Mouse (Mus musculus) heart, embryonic 10.5 days (tissue): ENCODE data around the gene Gja1. TPM values are rescaled to one million over a fixed set of nuclear protein-coding genes. Genes with fewer than 3 reads are reported as not detected.

Source experiments
- DNase-seq: peaks from one replicate; pipeline ENCODE4 v3.0.0-alpha.2; 2017; ENCODE audit warnings: low spot score
- H3K27ac ChIP-seq: fragments of 300-500 bp; sonication (generic); 2 replicates; pipeline ENCODE4 v1.5.1; 2016; ENCODE audit warnings: mild to moderate bottlenecking
- H3K27me3 ChIP-seq: fragments of 300-500 bp; sonication (generic); 2 replicates; pipeline ENCODE4 v1.6.1; 2016; ENCODE audit warnings: mild to moderate bottlenecking; ENCODE audit not compliant: poor library complexity, insufficient read depth, severe bottlenecking
- H3K36me3 ChIP-seq: fragments of 300-500 bp; sonication (generic); 2 replicates; pipeline ENCODE4 v1.6.1; 2016; ENCODE audit warnings: mild to moderate bottlenecking, moderate library complexity
- H3K4me1 ChIP-seq: fragments of 300-500 bp; sonication (generic); 2 replicates; pipeline ENCODE4 v1.6.1; 2016; ENCODE audit warnings: mild to moderate bottlenecking
- H3K4me3 ChIP-seq: fragments of 300-500 bp; sonication (generic); 2 replicates; pipeline ENCODE4 v1.5.1; 2016; ENCODE audit warnings: mild to moderate bottlenecking, moderate library complexity
- H3K9me3 ChIP-seq: fragments of 300-500 bp; sonication (generic); 2 replicates; pipeline ENCODE4 v1.6.1; 2016; ENCODE audit warnings: mild to moderate bottlenecking, moderate library complexity
- WGBS: fragments of 180-500 bp; shearing (Covaris S2); methylation state at CpG from one replicate; pipeline ENCODE4 v1.1.7; 2016; 5-methylcytosine and 5-hydroxymethylcytosine counted together
- polyA plus RNA-seq: library from polyadenylated mRNA; unstranded; fragments of >200 nt; fragmentation: Nextera tagmentation; extraction: Ambion mirVana; gene quantifications from 2 replicates; pipeline ENCODE4 v1.2.1, GENCODE M21; 2016

Gja1 gene
- 141 and 251 TPM in 2 replicates for polyA plus RNA-seq

DNA sequence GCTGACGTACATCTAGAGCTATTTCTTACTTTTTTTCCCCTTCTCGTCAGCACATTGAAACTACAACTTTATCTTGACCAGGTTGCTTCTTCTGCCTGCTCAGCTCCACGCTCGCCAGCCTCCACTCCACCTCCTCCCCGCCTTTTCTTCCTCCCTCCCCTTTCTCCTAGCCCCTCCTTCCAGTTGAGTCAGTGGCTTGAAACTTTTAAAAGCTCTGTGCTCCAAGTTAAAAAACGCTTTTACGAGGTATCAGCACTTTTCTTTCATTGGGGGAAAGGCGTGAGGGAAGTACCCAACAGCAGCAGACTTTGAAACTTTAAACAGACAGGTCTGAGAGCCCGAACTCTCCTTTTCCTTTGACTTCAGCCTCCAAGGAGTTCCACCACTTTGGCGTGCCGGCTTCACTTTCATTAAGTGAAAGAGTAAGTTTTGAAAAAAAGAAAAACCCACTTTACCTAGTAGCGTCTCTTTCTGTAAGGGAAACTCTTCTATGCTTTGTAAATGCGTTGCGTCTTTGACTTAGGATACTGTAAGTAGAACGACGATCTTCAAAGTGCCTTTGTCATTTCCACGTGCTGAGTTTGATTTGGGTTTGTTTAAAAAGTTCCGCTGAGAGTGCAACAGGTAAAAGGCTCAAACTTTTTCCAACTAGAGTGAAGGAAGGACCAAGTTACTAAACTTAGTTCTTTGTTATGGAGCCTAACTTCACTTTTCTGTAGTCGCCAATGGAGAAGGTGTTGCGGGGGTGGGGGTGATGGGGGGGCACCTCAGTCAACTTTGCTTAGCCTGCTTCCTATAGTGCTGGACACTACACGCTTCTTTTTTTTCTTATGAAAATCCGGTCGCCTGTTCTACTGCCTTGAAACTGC lies at the start of gene Gja1:
TSS of gene Gja1 (plus strand) at position 234 of the 869 bp plus-strand sequence.
- no peaks in the 10 kb centered on the region for H3K9me3 ChIP-seq
- H3K36me3 ChIP-seq: 0 out of 2 replicates have a peak, but pooled peaks cover 2% of the 10 kb centered on the region
- no peaks in the 10 kb centered on the region for H3K27me3 ChIP-seq
- DNase-seq: peak; percentile 83
- WGBS: under 1% methylated on average over 23 of the region's 23 CpGs
- peak within 1 kb of the TSS; percentile 95 for H3K27ac ChIP-seq
- H3K4me3 ChIP-seq: peak within 1 kb of the TSS; percentile 81
- H3K4me1 ChIP-seq: peaks cover 15% of the 10 kb centered on the region

DNA sequence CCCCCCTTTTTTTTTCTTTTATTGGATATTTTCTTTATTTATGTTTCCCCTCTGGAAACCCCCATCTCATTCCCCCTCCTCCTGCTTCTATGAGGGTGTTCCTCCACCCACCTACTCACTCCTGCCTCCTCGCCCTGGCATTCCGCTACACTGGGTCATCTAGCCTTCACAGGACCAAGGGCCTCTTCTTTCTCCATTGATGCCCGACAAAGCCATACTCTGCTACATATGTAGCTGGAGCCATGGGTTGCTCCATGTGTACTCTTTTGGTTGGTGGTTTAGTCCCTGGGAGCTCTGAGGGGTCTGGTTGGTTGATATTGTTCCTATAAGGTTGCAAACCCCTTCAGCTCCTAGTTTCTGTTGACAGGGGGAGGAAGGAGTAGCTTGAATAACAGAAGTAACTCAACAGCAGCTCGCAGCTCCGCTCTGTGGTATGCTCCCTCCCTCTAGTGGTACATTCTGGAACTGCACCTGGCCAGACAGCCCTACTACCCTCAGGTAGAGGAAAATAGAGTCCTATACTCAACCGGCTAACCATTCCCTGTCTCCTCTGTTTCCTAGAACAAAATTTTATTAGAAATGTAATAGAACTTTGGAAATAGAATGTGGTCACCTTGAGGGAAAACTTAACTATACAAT lies 38.2 kb upstream of the Gja1 start:
- no peaks in the 10 kb centered on the region for H3K36me3 ChIP-seq
- 49% methylated on average over 6 of the region's 6 CpGs for WGBS
- H3K4me1 ChIP-seq: no peaks in the 10 kb centered on the region
- peak; percentile 79 for DNase-seq
- H3K27ac ChIP-seq: no peak overlapping the region
- no peaks in the 10 kb centered on the region for H3K27me3 ChIP-seq
- no peak overlapping the region for H3K4me3 ChIP-seq
- H3K9me3 ChIP-seq: no peaks in the 10 kb centered on the region

DNA sequence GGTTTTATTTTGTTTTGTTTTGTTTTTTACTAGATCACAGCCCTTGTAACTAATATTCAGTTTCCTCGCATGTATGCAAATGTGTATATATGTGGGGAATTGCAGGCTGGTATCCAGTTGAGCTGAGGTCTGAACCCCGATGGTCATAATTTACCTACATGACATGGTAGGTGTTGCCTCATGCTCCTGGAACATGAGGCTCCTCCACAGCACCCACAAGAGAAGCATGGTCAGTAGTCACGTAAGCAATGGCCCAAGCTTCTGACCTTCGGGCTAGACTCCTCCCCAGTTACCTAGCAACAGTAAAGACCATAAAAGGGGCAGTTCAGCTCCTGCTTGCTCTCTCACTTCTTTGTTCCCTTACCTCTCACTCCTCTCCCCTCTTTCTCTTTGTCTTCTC lies 16.7 kb upstream of the Gja1 start:
- Histone ChIP-seq H3K27me3 (no peaks in the 10 kb centered on the region), H3K4me1 (no peaks in the 10 kb centered on the region), H3K4me3 (no peak overlapping the region), H3K36me3 (no peaks in the 10 kb centered on the region), H3K9me3 (no peaks in the 10 kb centered on the region), H3K27ac (no peak overlapping the region)
- no peak for DNase-seq
- 76% methylated on average over 4 of the region's 4 CpGs for WGBS

DNA sequence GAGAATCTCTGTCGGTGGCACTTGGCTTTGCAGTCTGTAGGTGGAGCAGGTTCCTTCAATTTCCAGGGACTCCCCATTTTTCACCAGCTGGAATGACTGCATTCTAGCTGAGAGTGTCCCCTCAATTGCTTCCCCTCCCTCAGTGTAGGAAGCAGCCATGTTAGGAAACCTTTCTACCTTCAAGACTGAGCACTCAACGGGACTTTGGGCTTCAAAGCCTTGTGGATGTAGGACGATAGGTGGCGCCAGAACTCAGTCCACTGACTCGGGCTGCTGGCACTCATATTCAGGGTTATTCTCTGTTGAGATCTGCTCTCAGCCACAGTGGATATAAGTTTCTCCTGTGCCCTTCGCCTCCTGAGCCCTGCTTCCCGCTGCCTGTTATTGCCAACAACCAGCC lies 8.1 kb upstream of the Gja1 start:
- H3K27me3 ChIP-seq: no peaks in the 10 kb centered on the region
- DNase-seq: peak; percentile 76
- peaks cover 3% of the 10 kb centered on the region; the same call in 1 of the 2 replicates for H3K4me1 ChIP-seq
- no peak overlapping the region for H3K27ac ChIP-seq
- no peaks in the 10 kb centered on the region for H3K36me3 ChIP-seq
- no peaks in the 10 kb centered on the region for H3K9me3 ChIP-seq
- WGBS: 17% methylated on average over 7 of the region's 7 CpGs
- no peak overlapping the region for H3K4me3 ChIP-seq

DNA sequence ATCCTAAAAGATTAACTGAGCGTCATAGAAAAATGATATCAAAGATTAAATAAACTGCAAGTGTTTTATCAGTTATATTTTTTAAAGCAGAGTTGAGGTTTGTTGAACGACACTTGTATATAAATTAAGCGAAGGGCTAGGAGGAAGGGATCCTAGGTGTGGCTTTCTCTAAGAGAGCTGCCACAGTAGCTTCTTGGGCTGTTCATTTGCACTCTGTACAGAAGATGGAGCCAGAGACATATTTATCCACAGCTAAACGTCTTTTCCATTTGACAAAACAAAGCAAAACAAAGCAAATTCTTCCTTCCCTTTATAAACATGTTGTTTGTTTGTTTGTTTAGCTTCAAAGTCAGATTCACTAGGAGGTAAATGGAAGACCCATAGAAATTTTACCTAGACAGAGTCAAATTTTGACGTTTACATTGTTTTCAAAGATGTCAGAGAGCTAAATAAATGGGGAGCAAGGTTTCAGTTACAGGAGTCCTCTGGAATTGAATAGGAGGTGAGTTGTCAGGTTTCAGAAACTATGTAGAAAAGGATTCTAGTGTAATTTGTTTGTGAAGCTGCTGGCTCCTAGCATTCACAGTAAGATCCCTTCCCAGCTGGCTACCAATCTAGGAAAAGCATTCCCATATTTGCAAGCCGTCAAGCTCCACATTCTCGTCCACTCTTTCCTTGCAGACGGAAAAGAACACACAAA lies 4.0 kb upstream of the Gja1 start:
- Histone ChIP-seq H3K9me3 (no peaks in the 10 kb centered on the region), H3K27ac (peak overlapping the region; percentile 52; the same call in 1 of the 2 replicates), H3K4me3 (peak overlapping the region; percentile 22; the same call in 1 of the 2 replicates), H3K36me3 (no peaks in the 10 kb centered on the region), H3K27me3 (no peaks in the 10 kb centered on the region), H3K4me1 (peaks cover 10% of the 10 kb centered on the region)
- 34% methylated on average over 8 of the region's 8 CpGs for WGBS
- no peak for DNase-seq

DNA sequence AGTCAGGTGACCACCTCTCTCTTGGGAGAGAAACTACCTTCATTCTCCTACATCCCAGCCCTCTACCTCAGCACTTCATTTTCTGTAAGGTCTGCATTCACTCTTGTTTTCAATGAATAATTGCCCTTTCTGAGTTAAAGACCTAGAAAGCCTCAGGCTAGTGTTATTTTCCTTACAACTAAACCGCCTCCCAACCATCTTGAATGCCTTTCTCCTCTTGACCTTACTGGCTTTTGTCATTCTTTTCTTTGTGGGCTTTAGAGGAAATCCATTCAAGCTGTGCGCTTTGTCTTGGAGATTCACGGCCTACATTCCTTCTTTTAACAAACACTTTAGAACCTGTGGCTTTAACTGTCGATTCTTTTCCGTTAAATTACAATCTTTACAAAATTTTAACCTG lies 3.0 kb upstream of the Gja1 start:
- no peaks in the 10 kb centered on the region for H3K36me3 ChIP-seq
- no peaks in the 10 kb centered on the region for H3K27me3 ChIP-seq
- H3K4me3 ChIP-seq: no peak overlapping the region
- 0 out of 2 replicates have a peak overlapping the region, but pooled peaks have one; percentile 36 for H3K27ac ChIP-seq
- no peaks in the 10 kb centered on the region for H3K9me3 ChIP-seq
- H3K4me1 ChIP-seq: peaks cover 10% of the 10 kb centered on the region
- WGBS: 45% methylated on average over 5 of the region's 5 CpGs
- no peak for DNase-seq

DNA sequence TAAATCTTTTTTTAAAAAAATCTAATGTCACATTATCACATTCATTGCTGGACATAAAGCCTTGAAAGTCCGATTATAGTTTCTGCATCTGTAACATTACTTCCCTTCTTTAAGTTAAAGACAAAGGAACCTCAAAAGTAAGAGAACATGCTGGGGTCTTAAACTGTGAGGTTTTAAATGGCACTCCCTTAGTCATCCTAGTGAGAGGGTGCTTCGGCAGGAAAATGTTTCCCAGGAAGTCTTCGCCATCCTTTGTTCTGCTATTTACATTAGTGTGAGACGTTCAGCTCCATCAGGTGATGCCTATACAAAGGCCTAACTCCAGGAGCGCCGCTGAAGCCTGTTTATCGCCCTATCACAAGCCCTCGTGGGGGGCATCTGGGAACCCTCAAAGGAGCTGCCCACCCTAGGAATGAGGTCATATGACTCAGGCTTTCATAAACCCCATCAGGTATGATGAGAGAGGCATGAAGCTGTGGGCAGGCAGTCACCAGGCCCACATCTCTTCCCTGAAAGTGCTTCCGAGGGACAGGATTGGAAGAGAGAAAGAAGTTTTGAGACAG lies 1.1 kb upstream of the Gja1 start:
- H3K27ac ChIP-seq: peak overlapping the region; percentile 65; the same call in 1 of the 2 replicates
- DNase-seq: no peak
- WGBS: 18% methylated on average over 9 of the region's 9 CpGs

DNA sequence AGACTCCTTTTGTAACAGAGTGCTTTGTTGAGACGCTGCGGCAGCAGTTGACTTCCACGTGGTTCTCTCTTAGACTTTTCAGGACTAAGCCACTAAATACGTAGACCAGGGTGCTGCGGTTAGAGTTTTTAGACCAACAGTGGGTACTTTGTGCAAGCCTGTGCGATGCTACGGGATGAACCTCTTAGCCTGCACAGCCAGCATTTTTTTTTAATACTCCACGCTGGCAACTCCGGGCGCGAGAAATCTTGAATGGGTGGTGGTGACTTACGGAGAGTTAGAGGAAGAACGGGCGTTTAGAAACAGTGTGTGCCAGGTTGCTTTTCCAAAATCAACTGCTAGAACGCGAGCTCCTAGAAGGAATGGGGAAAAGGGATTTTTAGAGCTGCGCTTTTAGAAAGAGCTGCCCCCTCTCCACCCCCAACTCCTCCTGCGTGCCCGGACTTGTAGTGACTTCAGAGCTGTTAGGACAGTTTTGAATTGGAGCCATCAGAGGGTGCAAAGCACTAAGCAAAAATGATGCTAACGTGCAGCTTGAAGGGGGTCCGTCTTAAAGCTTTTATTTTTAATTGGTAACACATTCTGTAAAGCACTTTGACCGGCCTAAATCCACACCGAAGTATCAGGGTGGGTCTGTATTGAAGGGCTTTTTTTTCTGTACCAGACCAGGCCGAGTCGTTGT lies 977 bp downstream of the Gja1 start:
- H3K36me3 ChIP-seq: peaks cover 2% of the 10 kb centered on the region; the same call in 1 of the 2 replicates
- H3K4me1 ChIP-seq: peaks cover 15% of the 10 kb centered on the region
- H3K9me3 ChIP-seq: no peaks in the 10 kb centered on the region
- H3K4me3 ChIP-seq: peak overlapping the region; percentile 81
- no peaks in the 10 kb centered on the region for H3K27me3 ChIP-seq
- under 1% methylated on average over 25 of the region's 25 CpGs for WGBS
- DNase-seq: no peak
- H3K27ac ChIP-seq: peak overlapping the region; percentile 95

More for the DNA sequence above, 1.1 kb upstream of the Gja1 start:
- H3K4me3 ChIP-seq: no peak overlapping the region
- H3K36me3 ChIP-seq: no peaks in the 10 kb centered on the region
- H3K4me1 ChIP-seq: peaks cover 10% of the 10 kb centered on the region
- no peaks in the 10 kb centered on the region for H3K27me3 ChIP-seq
- H3K9me3 ChIP-seq: no peaks in the 10 kb centered on the region

DNA sequence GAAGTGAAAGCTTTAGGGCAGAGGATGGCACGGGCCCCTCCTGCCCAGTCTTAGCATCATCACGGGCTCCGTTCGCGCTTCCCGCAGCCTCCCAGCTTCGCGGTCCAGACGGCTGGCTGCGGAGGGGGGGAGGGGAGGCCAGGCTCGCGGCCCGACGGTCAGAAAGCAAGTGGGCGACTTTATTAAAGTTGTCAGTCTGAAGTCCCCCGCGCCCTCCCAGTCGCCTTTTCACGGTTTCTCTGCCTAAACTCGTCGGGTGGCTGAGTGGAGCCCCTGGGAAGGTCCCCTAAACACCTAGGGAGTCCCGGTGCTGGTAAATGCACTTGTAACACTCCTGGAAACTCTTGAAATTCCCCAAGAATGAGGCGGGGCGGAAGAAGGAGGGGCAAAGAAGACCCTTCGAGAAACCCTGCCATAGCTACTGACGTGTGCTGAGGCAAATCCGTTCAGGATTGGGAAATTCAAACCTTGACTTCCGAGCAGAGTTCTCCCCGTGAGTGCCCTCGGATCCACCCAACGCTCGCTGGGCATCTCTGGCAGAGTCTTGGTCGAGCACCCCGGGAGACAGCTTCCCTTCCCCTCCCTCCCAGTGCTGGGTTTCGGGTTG lies 1.6 kb downstream of the Gja1 start:
- under 1% methylated on average over 35 of the region's 35 CpGs for WGBS
- Histone ChIP-seq H3K27me3 (no peaks in the 10 kb centered on the region), H3K9me3 (no peaks in the 10 kb centered on the region), H3K4me3 (peak overlapping the region; percentile 81), H3K36me3 (peaks cover 5% of the 10 kb centered on the region; the same call in 1 of the 2 replicates), H3K27ac (peak overlapping the region; percentile 95), H3K4me1 (peaks cover 15% of the 10 kb centered on the region)
- DNase-seq: peak; percentile 81

DNA sequence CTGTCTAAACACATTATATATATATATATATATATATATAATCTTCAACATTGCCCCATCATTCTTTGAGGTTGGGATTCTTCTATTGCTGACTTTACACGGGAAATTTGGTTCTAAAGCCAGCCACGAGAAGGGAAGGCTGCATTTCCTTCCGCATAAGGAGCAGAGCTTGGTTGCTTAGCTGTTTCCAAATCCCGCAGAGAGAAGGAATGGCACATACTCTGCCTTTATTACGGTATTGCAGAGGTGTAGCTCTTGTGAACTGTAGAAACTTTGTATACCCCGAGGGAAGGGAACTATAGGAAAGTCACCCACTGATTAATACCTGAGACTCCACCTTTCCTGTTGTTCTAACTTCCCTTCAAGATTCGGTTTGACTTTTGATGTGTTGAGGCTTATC lies 2.6 kb downstream of the Gja1 start:
- H3K27ac ChIP-seq: peak overlapping the region; percentile 95
- DNase-seq: no peak
- H3K4me1 ChIP-seq: peaks cover 11% of the 10 kb centered on the region
- peaks cover 6% of the 10 kb centered on the region; the same call in 1 of the 2 replicates for H3K36me3 ChIP-seq
- peak overlapping the region; percentile 81 for H3K4me3 ChIP-seq
- H3K27me3 ChIP-seq: no peaks in the 10 kb centered on the region
- WGBS: 18% methylated on average over 7 of the region's 7 CpGs
- no peaks in the 10 kb centered on the region for H3K9me3 ChIP-seq

DNA sequence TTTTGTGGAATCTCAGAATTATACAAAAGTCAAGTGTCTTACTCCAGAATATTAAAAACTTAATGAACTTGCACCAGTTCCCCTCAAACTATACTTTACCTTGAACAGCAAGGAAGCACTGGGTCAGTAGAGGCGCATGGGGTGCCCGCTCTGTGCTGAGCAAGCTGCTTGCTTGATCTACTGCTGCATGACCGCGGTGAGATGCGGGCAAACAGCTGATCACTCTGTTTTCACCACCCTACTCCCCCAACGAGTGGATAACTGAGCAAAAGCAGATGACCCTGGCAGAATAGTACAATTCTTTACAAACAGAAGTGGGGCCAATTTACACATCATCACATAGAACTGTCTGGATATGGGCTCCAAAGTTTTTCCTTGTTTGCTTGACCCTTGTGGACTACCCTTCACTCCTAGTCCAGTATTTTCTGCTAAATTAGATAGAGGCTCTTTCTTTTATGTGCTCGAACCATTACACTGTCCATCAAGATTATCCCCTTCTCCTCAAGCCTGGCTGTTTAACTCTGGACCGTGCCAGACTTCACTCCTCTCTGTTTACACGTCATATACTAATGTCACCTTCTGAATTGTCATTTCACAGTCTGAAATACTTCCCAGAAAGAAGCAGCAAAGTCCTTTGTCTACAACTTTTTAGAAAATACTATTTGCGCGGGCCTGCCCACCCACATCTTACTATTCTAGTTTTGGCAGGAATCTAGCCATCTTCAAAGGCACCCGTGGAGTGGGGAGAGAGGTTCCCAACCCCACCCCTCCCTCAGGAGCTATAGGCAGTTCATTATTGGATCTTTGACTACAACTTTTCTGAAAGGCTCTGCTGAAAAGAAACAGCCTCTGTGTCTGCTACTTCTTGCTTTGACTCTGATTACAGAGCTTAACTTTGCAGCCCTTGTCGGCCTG lies 8.3 kb downstream of the Gja1 start:
- Histone ChIP-seq H3K27ac (no peak overlapping the region), H3K36me3 (peaks cover 52% of the 10 kb centered on the region), H3K27me3 (no peaks in the 10 kb centered on the region), H3K9me3 (no peaks in the 10 kb centered on the region), H3K4me1 (peaks cover 5% of the 10 kb centered on the region; the same call in 1 of the 2 replicates), H3K4me3 (no peak overlapping the region)
- no peak for DNase-seq
- WGBS: 70% methylated on average over 13 of the region's 13 CpGs
